Mouse (Mus musculus) regulatory T cell (primary cell): ENCODE measurements around the gene Mtx2.

Experiments used
- in situ Hi-C: fragments of 300-600 bp; cut with MboI, MseI; formaldehyde crosslinking; loops from one replicate; pipeline ENCODE4 v1.15.1; 2025; ENCODE audit warnings: high pct_unique_total_duplicates

Gene Mtx2

GRCm38 (mm10) chr2:74825730-74826430 is at the start of gene Mtx2:
TSS of gene Mtx2 (plus strand) at chr2:74825803.
- in situ Hi-C loops, result loop anchor here (10.0 kb wide), 1 partner anchor 111 kb away; the partner anchor contains the start of genes Hoxd3 and Hoxd4

GRCm38 (mm10) chr2:74777536-74778275 is 47.9 kb upstream of the Mtx2 start:
- in situ Hi-C loops, result no loop called here

DNA sequence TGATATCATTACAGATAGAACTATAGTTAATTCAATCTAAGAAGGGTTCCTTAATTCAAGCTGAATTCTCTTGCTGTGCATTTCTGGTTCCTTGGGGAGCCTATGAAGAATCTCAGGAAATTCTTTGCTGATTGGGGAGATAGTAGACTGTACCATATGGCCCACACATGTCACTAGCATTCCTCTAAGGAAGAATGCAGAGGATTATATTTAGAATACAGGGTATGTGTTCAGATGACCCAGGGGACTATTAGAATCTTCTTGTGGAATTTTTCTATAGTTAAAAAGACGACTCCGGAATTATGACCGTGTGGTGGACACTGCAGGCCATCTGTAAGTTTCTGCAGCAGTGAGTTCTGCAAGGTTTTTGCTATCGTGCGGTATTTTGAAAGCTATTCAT is 44.2 kb upstream of the Mtx2 start:
- in situ Hi-C loops, result no loop called here

- in situ Hi-C loops, result no loop called here
Observed at GRCm38 (mm10) chr2:74795531-74795930, 30.1 kb upstream of the Mtx2 start.

- in situ Hi-C loops, result no loop called here
Observed at GRCm38 (mm10) chr2:74808431-74808830, 17.2 kb upstream of the Mtx2 start.

GRCm38 (mm10) chr2:74822654-74823053 is 2.9 kb upstream of the Mtx2 start:
- in situ Hi-C loops, result loop anchor here (10.0 kb wide), 1 partner anchor 108 kb away; the partner anchor contains the start of genes Hoxd3 and Hoxd4

- in situ Hi-C loops, result loop anchor here (10.0 kb wide), 1 partner anchor 111 kb away; the partner anchor contains the start of genes Hoxd3 and Hoxd4
Observed at GRCm38 (mm10) chr2:74825371-74825729, 253 bp upstream of the Mtx2 start.

DNA sequence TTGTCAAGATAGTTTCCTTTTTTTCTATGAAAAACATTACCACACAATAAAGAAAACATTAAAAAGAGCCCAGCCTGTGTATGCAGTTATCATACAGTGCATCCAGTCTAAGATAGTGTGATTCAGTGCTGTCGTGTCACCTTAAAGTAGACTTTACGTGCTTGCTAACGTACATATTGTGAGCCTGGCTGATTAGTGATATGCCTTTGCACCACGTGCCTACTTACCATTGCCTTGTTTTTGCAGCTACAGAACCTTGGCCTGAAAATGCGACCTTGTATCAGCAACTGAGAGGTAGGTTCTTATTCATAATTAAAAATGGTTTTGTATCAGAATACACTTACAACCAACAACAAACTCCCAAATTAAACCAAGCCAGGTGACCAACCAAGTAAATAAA is 21.4 kb downstream of the Mtx2 start:
- in situ Hi-C loops, result no loop called here

GRCm38 (mm10) chr2:74847516-74847915 is 21.9 kb downstream of the Mtx2 start:
- in situ Hi-C loops, result no loop called here

- in situ Hi-C loops, result no loop called here
Observed at GRCm38 (mm10) chr2:74850036-74850435, 24.4 kb downstream of the Mtx2 start.

- in situ Hi-C loops, result no loop called here
Observed at GRCm38 (mm10) chr2:74862070-74862476, 36.5 kb downstream of the Mtx2 start.

- in situ Hi-C loops, result no loop called here
Observed at GRCm38 (mm10) chr2:74865414-74865813, 39.8 kb downstream of the Mtx2 start.

DNA sequence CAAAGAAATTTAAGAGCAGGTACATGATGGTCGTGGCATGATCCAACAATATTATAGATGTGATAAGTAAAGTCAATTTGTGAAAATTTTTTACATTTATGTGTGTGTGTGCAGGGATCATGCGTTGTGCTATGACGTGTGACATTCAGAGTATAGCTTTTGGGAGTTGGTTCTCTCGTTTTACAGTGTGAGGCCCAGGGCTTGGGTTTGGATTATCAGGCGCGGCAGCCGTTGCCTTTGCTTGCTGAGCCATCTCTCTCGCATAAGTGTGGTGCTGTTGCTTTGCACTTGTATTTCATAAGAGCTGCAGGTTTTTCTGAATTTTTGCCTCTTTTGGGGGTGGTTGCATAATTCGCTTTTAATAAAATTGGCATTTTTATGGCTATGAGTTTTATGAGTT is 48.4 kb downstream of the Mtx2 start:
- in situ Hi-C loops, result no loop called here

DNA sequence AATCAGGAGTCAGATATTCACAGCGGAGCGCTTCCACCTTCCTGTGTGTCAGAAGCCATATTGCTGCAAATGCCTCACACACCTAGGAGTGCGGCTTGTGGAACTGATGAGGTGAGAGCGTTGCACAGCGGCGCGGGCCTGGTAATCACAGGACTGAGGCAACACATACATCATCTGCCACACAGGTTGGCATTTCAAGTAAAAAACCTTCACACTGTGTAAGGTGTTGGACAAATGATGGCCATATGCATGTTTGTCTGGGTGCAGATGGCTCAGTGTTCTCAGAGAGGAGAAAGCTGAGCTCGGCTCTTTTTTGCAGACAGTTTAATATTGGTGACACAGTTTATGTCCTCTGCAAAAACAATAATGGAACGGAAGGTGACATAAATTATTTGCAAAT is 58.8 kb downstream of the Mtx2 start:
- in situ Hi-C loops, result no loop called here

GRCm38 (mm10) chr2:74891868-74892267 is 66.3 kb downstream of the Mtx2 start:
- in situ Hi-C loops, result loop anchor here (5.0 kb wide), 1 partner anchor 70 kb away; no protein-coding TSS in a partner anchor

GRCm38 (mm10) chr2:74892881-74893615 is 67.4 kb downstream of the Mtx2 start:
- in situ Hi-C loops, result loop anchor here (5.0 kb wide), 1 partner anchor 69 kb away; no protein-coding TSS in a partner anchor

DNA sequence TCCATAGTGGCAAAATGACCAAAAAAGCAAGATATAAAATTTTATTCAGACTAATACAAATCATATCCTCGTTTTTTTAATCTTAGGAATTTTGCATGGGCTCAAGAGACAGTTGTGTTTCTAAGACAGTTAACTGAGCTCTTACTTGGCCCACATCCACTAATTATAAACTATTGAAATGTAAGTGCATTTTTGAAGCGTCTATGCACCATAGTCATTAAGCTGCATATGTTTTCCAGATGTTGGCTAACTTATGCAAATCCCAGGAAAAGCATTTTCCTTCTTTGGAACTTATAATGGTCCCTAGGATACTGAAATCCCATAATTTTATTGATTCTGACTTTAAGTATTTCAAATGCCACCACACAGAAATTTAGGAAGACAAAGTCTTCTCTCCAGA is 68.5 kb downstream of the Mtx2 start:
- in situ Hi-C loops, result loop anchor here (5.0 kb wide), 1 partner anchor 68 kb away; no protein-coding TSS in a partner anchor

GRCm38 (mm10) chr2:74899973-74900372 is 74.4 kb downstream of the Mtx2 start:
- in situ Hi-C loops, result no loop called here

- in situ Hi-C loops, result no loop called here
Observed at GRCm38 (mm10) chr2:74901764-74902295, 76.2 kb downstream of the Mtx2 start.

DNA sequence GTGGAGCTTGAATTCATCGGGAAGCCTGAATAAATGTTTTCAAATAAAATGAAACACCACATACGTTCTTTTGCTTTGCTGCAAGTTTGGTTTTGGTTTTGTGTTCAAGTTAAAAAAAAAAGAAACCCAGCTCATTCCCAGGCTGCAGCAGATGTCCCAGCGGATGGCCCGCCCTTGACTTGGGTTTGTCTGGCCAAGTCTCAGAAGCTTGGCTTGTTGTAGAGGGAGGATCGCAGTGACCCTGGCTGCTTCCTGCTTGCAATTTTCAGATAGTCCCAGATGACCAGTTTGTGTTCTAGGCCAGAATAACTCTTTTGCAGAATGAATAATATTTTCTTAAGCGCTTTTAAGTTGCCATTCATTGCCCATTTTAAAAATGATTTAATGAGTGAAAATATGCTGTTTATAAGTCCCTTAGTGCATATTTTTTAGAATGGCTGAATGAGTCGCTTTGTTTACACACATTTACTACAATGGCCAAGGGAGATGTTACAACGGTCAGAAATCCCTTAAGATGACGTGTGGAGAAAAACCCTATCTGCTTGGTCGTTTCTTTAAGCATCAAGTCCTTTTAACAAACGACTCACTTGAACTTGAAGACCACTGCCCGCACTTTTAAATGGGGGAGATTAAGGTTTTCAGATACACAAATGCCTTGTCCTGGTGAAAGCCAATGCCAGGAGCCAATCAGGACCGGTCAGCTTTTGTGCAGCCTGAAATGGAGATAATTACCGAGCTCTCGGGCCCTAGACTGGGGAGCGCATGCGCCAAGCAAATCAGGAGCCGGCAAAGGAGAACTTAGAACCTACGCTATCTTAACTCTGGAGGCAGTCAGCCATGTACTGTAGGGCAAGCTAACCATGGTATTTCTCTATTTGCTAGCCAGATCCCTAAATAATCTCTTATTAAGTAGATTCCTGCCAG is 82.0 kb downstream of the Mtx2 start:
- in situ Hi-C loops, result no loop called here

GRCm38 (mm10) chr2:74912031-74912430 is 86.4 kb downstream of the Mtx2 start:
- in situ Hi-C loops, result no loop called here
